Mouse (Mus musculus) embryonic facial prominence, embryonic 11.5 days (tissue): ENCODE measurements at regions not wholly inside any gene's neighbourhood (a gene's known extent, or its start where the extent isn't known, plus 50 kb on each side); places are given as distances from the start of the nearest gene placed in this dataset.

Experiments
- ATAC-seq: fragments of 200-750 bp; cut with Nextera tagmentation; replicated peaks from 2 replicates; pipeline ENCODE4 v1.8.0; 2017; ENCODE audit warnings: low read depth; ENCODE audit not compliant: insufficient number of reproducible peaks, low FRiP score, low TSS enrichment
- DNase-seq: peaks from one replicate; pipeline ENCODE4 v3.0.0-alpha.2; 2015; ENCODE audit warnings: low spot score
- H3K27ac ChIP-seq: fragments of 300-500 bp; sonication (generic); replicated peaks from 2 replicates; pipeline ENCODE4 v1.5.1; 2014; ENCODE audit warnings: mild to moderate bottlenecking, low read depth, low read length, control low read depth
- H3K27me3 ChIP-seq: fragments of 300-500 bp; sonication (generic); 2 replicates; pipeline ENCODE4 v1.6.1; 2014; ENCODE audit warnings: mild to moderate bottlenecking, low read length, moderate library complexity, mixed read lengths; ENCODE audit not compliant: control insufficient read depth, insufficient read depth
- H3K36me3 ChIP-seq: fragments of 300-500 bp; sonication (generic); replicated peaks from 2 replicates; pipeline ENCODE4 v1.6.1; 2014; ENCODE audit warnings: low read depth, mild to moderate bottlenecking, low read length, moderate library complexity, mixed read lengths; ENCODE audit not compliant: control insufficient read depth, insufficient read depth
- H3K4me1 ChIP-seq: fragments of 300-500 bp; sonication (generic); 2 replicates; pipeline ENCODE4 v1.6.1; 2014; ENCODE audit warnings: low read length, mixed read lengths; ENCODE audit not compliant: control insufficient read depth, insufficient read depth
- H3K4me2 ChIP-seq: fragments of 300-500 bp; sonication (generic); 2 replicates; pipeline ENCODE4 v1.6.1; 2014; ENCODE audit warnings: low read depth, mild to moderate bottlenecking, control low read depth, low read length, moderate library complexity
- H3K4me3 ChIP-seq: fragments of 300-500 bp; sonication (generic); 2 replicates; pipeline ENCODE4 v1.5.1; 2014; ENCODE audit warnings: low read depth, low read length, control low read depth
- H3K9ac ChIP-seq: fragments of 300-500 bp; sonication (generic); replicated peaks from 2 replicates; pipeline ENCODE4 v1.6.1; 2014; ENCODE audit warnings: mild to moderate bottlenecking, control low read depth, low read length
- H3K9me3 ChIP-seq: fragments of 300-500 bp; sonication (generic); replicated peaks from 2 replicates; pipeline ENCODE4 v1.6.1; 2016; ENCODE audit warnings: mild to moderate bottlenecking, low read length, inconsistent platforms, mixed read lengths; ENCODE audit not compliant: control insufficient read depth
- WGBS: fragments of 180-500 bp; shearing (Covaris S2); extraction: QIAGEN DNeasy Blood & Tissue Kit; methylation state at CpG from one replicate; pipeline ENCODE4 v1.1.7; 2014; 5-methylcytosine and 5-hydroxymethylcytosine counted together

- no peak overlapping the region for H3K4me3 ChIP-seq
- no peak for ATAC-seq
- no peak overlapping the region for H3K4me2 ChIP-seq
- no peaks in the 10 kb centered on the region for H3K4me1 ChIP-seq
- H3K27me3 ChIP-seq, result no peaks in the 10 kb centered on the region
- H3K9ac ChIP-seq, result no peak overlapping the region
- H3K27ac ChIP-seq, result no peak overlapping the region
- no peak for DNase-seq
- 77% methylated on average over 2 of the region's 2 CpGs for WGBS
- H3K9me3 ChIP-seq, result no peaks in the 10 kb centered on the region
- no peaks in the 10 kb centered on the region for H3K36me3 ChIP-seq
Measured at GRCm38 (mm10) chr6:12140596-12140995, 233.0 kb downstream of the Phf14 start.

- Histone ChIP-seq H3K27ac (no peak overlapping the region), H3K9me3 (no peaks in the 10 kb centered on the region), H3K27me3 (no peaks in the 10 kb centered on the region), H3K4me1 (no peaks in the 10 kb centered on the region), H3K4me3 (no peak overlapping the region), H3K36me3 (no peaks in the 10 kb centered on the region), H3K4me2 (no peak overlapping the region), H3K9ac (no peak overlapping the region)
- DNase-seq (no peak), ATAC-seq (no peak)
- WGBS, result 76% methylated on average over 3 of the region's 3 CpGs
Measured at GRCm38 (mm10) chr6:12145216-12145615, 237.6 kb downstream of the Phf14 start.

- H3K4me2 ChIP-seq, result no peak overlapping the region
- WGBS, result 72% methylated on average over 3 of the region's 3 CpGs
- H3K27me3 ChIP-seq, result no peaks in the 10 kb centered on the region
- no peak overlapping the region for H3K27ac ChIP-seq
- H3K4me1 ChIP-seq, result no peaks in the 10 kb centered on the region
- ATAC-seq (no peak), DNase-seq (no peak)
- no peak overlapping the region for H3K4me3 ChIP-seq
- no peaks in the 10 kb centered on the region for H3K36me3 ChIP-seq
- no peaks in the 10 kb centered on the region for H3K9me3 ChIP-seq
- no peak overlapping the region for H3K9ac ChIP-seq
Measured at GRCm38 (mm10) chr6:12150613-12151333, 243.2 kb downstream of the Phf14 start.

- no peak overlapping the region for H3K4me3 ChIP-seq
- 76% methylated on average over 1 of the region's 1 CpGs for WGBS
- DNase-seq (no peak), ATAC-seq (no peak)
- H3K27me3 ChIP-seq, result no peaks in the 10 kb centered on the region
- no peaks in the 10 kb centered on the region for H3K36me3 ChIP-seq
- no peaks in the 10 kb centered on the region for H3K9me3 ChIP-seq
- no peaks in the 10 kb centered on the region for H3K4me1 ChIP-seq
- no peak overlapping the region for H3K4me2 ChIP-seq
- no peak overlapping the region for H3K9ac ChIP-seq
- no peak overlapping the region for H3K27ac ChIP-seq
Measured at GRCm38 (mm10) chr6:12163971-12164370, 256.4 kb downstream of the Phf14 start.

GRCm38 (mm10) chr6:12168533-12168932, 260.9 kb downstream of the Phf14 start:
- no peaks in the 10 kb centered on the region for H3K27me3 ChIP-seq
- H3K4me1 ChIP-seq, result no peaks in the 10 kb centered on the region
- ATAC-seq (no peak), DNase-seq (no peak)
- H3K4me2 ChIP-seq, result no peak overlapping the region
- no peak overlapping the region for H3K4me3 ChIP-seq
- 85% methylated on average over 1 of the region's 1 CpGs for WGBS
- no peak overlapping the region for H3K27ac ChIP-seq
- H3K9me3 ChIP-seq, result no peaks in the 10 kb centered on the region
- H3K36me3 ChIP-seq, result no peaks in the 10 kb centered on the region
- H3K9ac ChIP-seq, result no peak overlapping the region

GRCm38 (mm10) chr6:12169431-12169830, 261.8 kb downstream of the Phf14 start:
- no peak overlapping the region for H3K27ac ChIP-seq
- no peaks in the 10 kb centered on the region for H3K9me3 ChIP-seq
- no peaks in the 10 kb centered on the region for H3K4me1 ChIP-seq
- no peaks in the 10 kb centered on the region for H3K27me3 ChIP-seq
- DNase-seq (no peak), ATAC-seq (no peak)
- H3K36me3 ChIP-seq, result no peaks in the 10 kb centered on the region
- H3K4me2 ChIP-seq, result no peak overlapping the region
- H3K9ac ChIP-seq, result no peak overlapping the region
- 66% methylated on average over 7 of the region's 7 CpGs for WGBS
- no peak overlapping the region for H3K4me3 ChIP-seq

- Histone ChIP-seq H3K36me3 (no peaks in the 10 kb centered on the region), H3K4me2 (no peak overlapping the region), H3K4me3 (no peak overlapping the region), H3K27me3 (no peaks in the 10 kb centered on the region), H3K9ac (no peak overlapping the region), H3K27ac (no peak overlapping the region), H3K4me1 (no peaks in the 10 kb centered on the region), H3K9me3 (no peaks in the 10 kb centered on the region)
- 88% methylated on average over 4 of the region's 4 CpGs for WGBS
- DNase-seq (no peak), ATAC-seq (no peak)
Measured at GRCm38 (mm10) chr6:12170722-12171121, 263.1 kb downstream of the Phf14 start.

- ATAC-seq (no peak), DNase-seq (no peak)
- H3K4me2 ChIP-seq, result no peak overlapping the region
- H3K27me3 ChIP-seq, result no peaks in the 10 kb centered on the region
- no peak overlapping the region for H3K9ac ChIP-seq
- H3K36me3 ChIP-seq, result no peaks in the 10 kb centered on the region
- no peaks in the 10 kb centered on the region for H3K4me1 ChIP-seq
- H3K4me3 ChIP-seq, result no peak overlapping the region
- 77% methylated on average over 2 of the region's 2 CpGs for WGBS
- H3K27ac ChIP-seq, result no peak overlapping the region
- H3K9me3 ChIP-seq, result no peaks in the 10 kb centered on the region
Measured at GRCm38 (mm10) chr6:12171189-12171588, 263.6 kb downstream of the Phf14 start.
